Mouse (Mus musculus) lung, embryonic 15.5 days (tissue): ENCODE data around the gene Dram1. TPM values are rescaled to one million over a fixed set of nuclear protein-coding genes. Genes with fewer than 3 reads are reported as not detected.

ENCODE experiments used
- ATAC-seq: fragments of 200-750 bp; cut with Nextera tagmentation; 2 replicates; pipeline ENCODE4 v1.8.0; 2017; ENCODE audit warnings: moderate number of reproducible peaks, borderline replicate concordance; ENCODE audit not compliant: low FRiP score, low TSS enrichment; ENCODE audit errors: extremely low read depth
- H3K27ac ChIP-seq: fragments of 300-500 bp; sonication (generic); 2 replicates; pipeline ENCODE4 v1.5.1; 2015; ENCODE audit warnings: moderate library complexity, mild to moderate bottlenecking, inconsistent platforms
- H3K27me3 ChIP-seq: fragments of 300-500 bp; sonication (generic); 2 replicates; pipeline ENCODE4 v1.6.1; 2015; ENCODE audit warnings: inconsistent platforms
- H3K36me3 ChIP-seq: fragments of 300-500 bp; sonication (generic); 2 replicates; pipeline ENCODE4 v1.6.1; 2015; ENCODE audit warnings: inconsistent platforms
- H3K4me1 ChIP-seq: fragments of 300-500 bp; sonication (generic); 2 replicates; pipeline ENCODE4 v1.6.1; 2015; ENCODE audit warnings: inconsistent platforms
- H3K4me2 ChIP-seq: fragments of 300-500 bp; sonication (generic); 2 replicates; pipeline ENCODE4 v1.6.1; 2015; ENCODE audit warnings: inconsistent platforms, mild to moderate bottlenecking, moderate library complexity
- H3K4me3 ChIP-seq: fragments of 300-500 bp; sonication (generic); 2 replicates; pipeline ENCODE4 v1.5.1; 2015; ENCODE audit warnings: mild to moderate bottlenecking, inconsistent platforms
- H3K9ac ChIP-seq: fragments of 300-500 bp; sonication (generic); 2 replicates; pipeline ENCODE4 v1.6.1; 2015; ENCODE audit warnings: inconsistent platforms
- H3K9me3 ChIP-seq: fragments of 300-500 bp; sonication (generic); 2 replicates; pipeline ENCODE4 v1.6.1; 2016; ENCODE audit warnings: inconsistent platforms
- WGBS: fragments of 180-500 bp; shearing (Covaris S2); methylation state at CpG from one replicate; pipeline ENCODE4 v1.1.7; 2015; 5-methylcytosine and 5-hydroxymethylcytosine counted together
- polyA plus RNA-seq: library from polyadenylated mRNA; unstranded; fragments of >200 nt; fragmentation: Nextera tagmentation; extraction: Ambion mirVana; gene quantifications from 2 replicates; pipeline ENCODE4 v1.2.1, GENCODE M21; 2015

Gene Dram1
- polyA plus RNA-seq, 1 experiment from 2014 or later: 81.0 TPM

- Histone ChIP-seq H3K9ac (no peak overlapping the region), H3K27ac (no peak overlapping the region), H3K4me1 (no peaks in the 10 kb centered on the region), H3K36me3 (peaks cover 3% of the 10 kb centered on the region; the same call in 1 of the 2 replicates), H3K4me3 (no peak overlapping the region), H3K27me3 (no peaks in the 10 kb centered on the region), H3K4me2 (no peak overlapping the region), H3K9me3 (no peaks in the 10 kb centered on the region)
- 79% methylated on average over 7 of the region's 7 CpGs for whole genome bisulfite sequencing
- ATAC-seq: no peak
Observed at GRCm38 (mm10) chr10:88405812-88406211, 26.9 kb upstream of the Dram1 start.

GRCm38 (mm10) chr10:88404220-88404619, 25.3 kb upstream of the Dram1 start:
- Histone ChIP-seq H3K4me1 (no peaks in the 10 kb centered on the region), H3K36me3 (peaks cover 3% of the 10 kb centered on the region; the same call in 1 of the 2 replicates), H3K9me3 (no peaks in the 10 kb centered on the region), H3K9ac (no peak overlapping the region), H3K4me3 (no peak overlapping the region), H3K4me2 (no peak overlapping the region), H3K27ac (no peak overlapping the region), H3K27me3 (no peaks in the 10 kb centered on the region)
- no peak for ATAC-seq
- WGBS: 81% methylated on average over 6 of the region's 6 CpGs

GRCm38 (mm10) chr10:88403021-88403420, 24.1 kb upstream of the Dram1 start:
- Histone ChIP-seq H3K36me3 (peaks cover 3% of the 10 kb centered on the region; the same call in 1 of the 2 replicates), H3K9me3 (no peaks in the 10 kb centered on the region), H3K4me2 (no peak overlapping the region), H3K4me1 (no peaks in the 10 kb centered on the region), H3K4me3 (no peak overlapping the region), H3K27me3 (no peaks in the 10 kb centered on the region), H3K27ac (no peak overlapping the region), H3K9ac (no peak overlapping the region)
- WGBS: 93% methylated on average over 4 of the region's 4 CpGs
- ATAC-seq: no peak

GRCm38 (mm10) chr10:88399271-88399670, 20.4 kb upstream of the Dram1 start:
- Histone ChIP-seq H3K4me1 (no peaks in the 10 kb centered on the region), H3K9me3 (no peaks in the 10 kb centered on the region), H3K27ac (no peak overlapping the region), H3K27me3 (no peaks in the 10 kb centered on the region), H3K9ac (no peak overlapping the region), H3K36me3 (peaks cover 3% of the 10 kb centered on the region; the same call in 1 of the 2 replicates), H3K4me3 (no peak overlapping the region), H3K4me2 (no peak overlapping the region)
- 87% methylated on average over 5 of the region's 5 CpGs for WGBS
- ATAC-seq: no peak

GRCm38 (mm10) chr10:88398668-88399243, 19.9 kb upstream of the Dram1 start:
- no peaks in the 10 kb centered on the region for H3K4me1 ChIP-seq
- H3K36me3 ChIP-seq: peaks cover 3% of the 10 kb centered on the region; the same call in 1 of the 2 replicates
- H3K9ac ChIP-seq: no peak overlapping the region
- no peak overlapping the region for H3K27ac ChIP-seq
- no peaks in the 10 kb centered on the region for H3K9me3 ChIP-seq
- H3K4me2 ChIP-seq: no peak overlapping the region
- no peak overlapping the region for H3K4me3 ChIP-seq
- no peaks in the 10 kb centered on the region for H3K27me3 ChIP-seq
- ATAC-seq: no peak
- WGBS: 73% methylated on average over 6 of the region's 6 CpGs

GRCm38 (mm10) chr10:88392181-88392847, 13.4 kb upstream of the Dram1 start:
- ATAC-seq: no peak
- no peak overlapping the region for H3K4me3 ChIP-seq
- H3K9me3 ChIP-seq: no peaks in the 10 kb centered on the region
- 84% methylated on average over 9 of the region's 9 CpGs for whole genome bisulfite sequencing
- no peaks in the 10 kb centered on the region for H3K36me3 ChIP-seq
- no peak overlapping the region for H3K27ac ChIP-seq
- H3K27me3 ChIP-seq: no peaks in the 10 kb centered on the region
- H3K9ac ChIP-seq: no peak overlapping the region
- peaks cover 14% of the 10 kb centered on the region for H3K4me1 ChIP-seq
- H3K4me2 ChIP-seq: no peak overlapping the region

- Histone ChIP-seq H3K4me2 (no peak overlapping the region), H3K27ac (no peak overlapping the region), H3K9me3 (no peaks in the 10 kb centered on the region), H3K27me3 (no peaks in the 10 kb centered on the region), H3K36me3 (no peaks in the 10 kb centered on the region), H3K9ac (no peak overlapping the region), H3K4me1 (peaks cover 14% of the 10 kb centered on the region), H3K4me3 (no peak overlapping the region)
- no peak for ATAC-seq
- WGBS: 88% methylated on average over 9 of the region's 9 CpGs
Observed at GRCm38 (mm10) chr10:88391495-88391894, 12.6 kb upstream of the Dram1 start.

- H3K9me3 ChIP-seq: no peaks in the 10 kb centered on the region
- H3K4me1 ChIP-seq: peaks cover 19% of the 10 kb centered on the region
- H3K4me2 ChIP-seq: no peak overlapping the region
- H3K27ac ChIP-seq: no peak overlapping the region
- no peaks in the 10 kb centered on the region for H3K36me3 ChIP-seq
- ATAC-seq: no peak; the same call in 1 of the 2 replicates
- H3K27me3 ChIP-seq: no peaks in the 10 kb centered on the region
- 41% methylated on average over 10 of the region's 10 CpGs for WGBS
- H3K4me3 ChIP-seq: no peak overlapping the region
- no peak overlapping the region for H3K9ac ChIP-seq
Observed at GRCm38 (mm10) chr10:88390096-88390790, 11.4 kb upstream of the Dram1 start.

GRCm38 (mm10) chr10:88389576-88389975, 10.7 kb upstream of the Dram1 start:
- peaks cover 19% of the 10 kb centered on the region for H3K4me1 ChIP-seq
- H3K36me3 ChIP-seq: no peaks in the 10 kb centered on the region
- H3K4me2 ChIP-seq: no peak overlapping the region
- ATAC-seq: no peak
- H3K9ac ChIP-seq: no peak overlapping the region
- H3K4me3 ChIP-seq: no peak overlapping the region
- WGBS: 16% methylated on average over 4 of the region's 4 CpGs
- no peaks in the 10 kb centered on the region for H3K27me3 ChIP-seq
- no peaks in the 10 kb centered on the region for H3K9me3 ChIP-seq
- no peak overlapping the region for H3K27ac ChIP-seq

GRCm38 (mm10) chr10:88386251-88386650, 7.4 kb upstream of the Dram1 start:
- 64% methylated on average over 6 of the region's 6 CpGs for WGBS
- no peak for ATAC-seq
- H3K27ac ChIP-seq: peak overlapping the region; percentile 48; the same call in 1 of the 2 replicates
- H3K27me3 ChIP-seq: no peaks in the 10 kb centered on the region
- peaks cover 33% of the 10 kb centered on the region for H3K4me1 ChIP-seq
- no peaks in the 10 kb centered on the region for H3K36me3 ChIP-seq
- no peaks in the 10 kb centered on the region for H3K9me3 ChIP-seq
- H3K4me3 ChIP-seq: no peak overlapping the region
- H3K9ac ChIP-seq: no peak overlapping the region
- 0 out of 2 replicates have a peak overlapping the region, but pooled peaks have one; percentile 7 for H3K4me2 ChIP-seq

GRCm38 (mm10) chr10:88385758-88386157, 6.9 kb upstream of the Dram1 start:
- 43% methylated on average over 6 of the region's 6 CpGs for WGBS
- H3K27ac ChIP-seq: peak overlapping the region; percentile 48; the same call in 1 of the 2 replicates

GRCm38 (mm10) chr10:88385290-88385689, 6.4 kb upstream of the Dram1 start:
- 83% methylated on average over 11 of the region's 11 CpGs for WGBS
- Histone ChIP-seq H3K4me3 (no peak overlapping the region), H3K9ac (no peak overlapping the region), H3K27me3 (no peaks in the 10 kb centered on the region), H3K4me1 (peaks cover 35% of the 10 kb centered on the region), H3K9me3 (no peaks in the 10 kb centered on the region), H3K4me2 (no peak overlapping the region), H3K27ac (no peak overlapping the region), H3K36me3 (no peaks in the 10 kb centered on the region)
- no peak for ATAC-seq

More at GRCm38 (mm10) chr10:88385758-88386157, 6.9 kb upstream of the Dram1 start:
- H3K27me3 ChIP-seq: no peaks in the 10 kb centered on the region
- H3K9ac ChIP-seq: no peak overlapping the region
- H3K4me1 ChIP-seq: peaks cover 35% of the 10 kb centered on the region
- 0 out of 2 replicates have a peak overlapping the region, but pooled peaks have one; percentile 7 for H3K4me2 ChIP-seq
- H3K36me3 ChIP-seq: no peaks in the 10 kb centered on the region
- H3K4me3 ChIP-seq: no peak overlapping the region
- ATAC-seq: peak; percentile 36; the same call in 1 of the 2 replicates
- H3K9me3 ChIP-seq: no peaks in the 10 kb centered on the region
